Mouse (Mus musculus): ENCODE results near the gene Pcyt1a.

- TF ChIP-seq CTCF (IDR thresholded peaks at IDR 0.05) (no peak), POLR2A (IDR thresholded peaks at IDR 0.05; ENCODE audit: insufficient read depth, low read depth, low read length) (no peak), EP300 (IDR thresholded peaks at IDR 0.05; ENCODE audit: insufficient read depth, low read depth, low read length) (no peak)
These were observed 46.6 kb downstream of the Pcyt1a start for GRCm38 (mm10) chr16:32477315-32477714.
